Mouse (Mus musculus) G1E (cell line): ENCODE data around the gene Ctnnbip1.

Experiments
- CTCF ChIP-seq: IDR thresholded peaks from 2 replicates; pipeline ENCODE4 v1.5.1; 2012; ENCODE audit warnings: low read depth, low read length, inconsistent platforms, mixed read lengths
- GATA1 ChIP-seq: IDR thresholded peaks from 2 replicates; pipeline ENCODE4 v1.6.1; 2012; ENCODE audit warnings: borderline replicate concordance, low read length, inconsistent platforms, mixed read lengths
- GATA2 ChIP-seq: IDR thresholded peaks from 2 replicates; pipeline ENCODE4 v1.6.1; 2012; ENCODE audit warnings: low read depth, low read length, inconsistent platforms, borderline replicate concordance
- POLR2AphosphoS5 ChIP-seq: IDR thresholded peaks from 2 replicates; pipeline ENCODE4 v1.6.1; 2012; ENCODE audit warnings: low read depth, low read length, inconsistent platforms; ENCODE audit not compliant: insufficient replicate concordance
- TAL1 ChIP-seq: conservative IDR thresholded peaks from 2 replicates; pipeline ENCODE4 v1.6.1; 2012; ENCODE audit warnings: low read depth, low read length, inconsistent platforms, mixed read lengths

DNA sequence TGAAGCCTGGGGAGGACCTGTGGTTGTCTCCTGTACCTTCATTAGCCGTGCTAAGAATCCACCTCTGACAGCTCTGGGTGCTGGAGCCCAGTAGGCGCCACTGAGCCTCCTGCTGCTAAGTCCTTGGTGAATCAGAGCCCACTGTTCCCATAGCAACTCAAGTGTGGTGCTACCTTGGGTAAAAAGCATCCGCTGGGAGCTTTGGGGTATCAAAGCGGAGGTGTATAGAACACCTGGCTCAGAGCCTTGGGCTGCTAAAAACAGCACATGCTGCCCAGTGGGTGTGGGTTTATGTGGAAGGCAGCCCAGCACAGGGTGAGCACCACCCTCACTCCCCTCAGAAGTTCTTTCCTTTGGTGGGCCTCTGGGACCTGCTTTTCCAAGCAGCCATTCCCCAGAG lies 38.1 kb downstream of the Ctnnbip1 start:
- TF ChIP-seq CTCF (no peak), GATA1 (no peak), POLR2AphosphoS5 (no peak), TAL1 (no peak), GATA2 (no peak)
